Mouse (Mus musculus) intestine, embryonic 14.5 days (tissue): Measurements from ENCODE around the gene Tgif1. TPM values are rescaled to one million over a fixed set of nuclear protein-coding genes. Genes with fewer than 3 reads are reported as not detected.

Experiments
- ATAC-seq: fragments of 200-750 bp; cut with Nextera tagmentation; replicated peaks from 2 replicates; pipeline ENCODE4 v1.8.0; 2017; ENCODE audit warnings: low read depth, moderate number of reproducible peaks, moderate TSS enrichment, moderate library complexity; ENCODE audit not compliant: low FRiP score, low TSS enrichment
- DNase-seq: peaks from one replicate; pipeline ENCODE4 v3.0.0-alpha.2; 2018; ENCODE audit warnings: low spot score
- H3K27ac ChIP-seq: fragments of 300-500 bp; sonication (generic); 2 replicates; pipeline ENCODE4 v1.5.1; 2014; ENCODE audit warnings: low read depth, mild to moderate bottlenecking, control low read depth
- H3K27me3 ChIP-seq: fragments of 300-500 bp; sonication (generic); replicated peaks from 2 replicates; pipeline ENCODE4 v1.6.1; 2014; ENCODE audit warnings: low read length, control low read depth; ENCODE audit not compliant: control insufficient read depth, insufficient read depth
- H3K36me3 ChIP-seq: fragments of 300-500 bp; sonication (generic); 2 replicates; pipeline ENCODE4 v1.6.1; 2014; ENCODE audit warnings: low read length, control low read depth; ENCODE audit not compliant: control insufficient read depth, insufficient read depth
- H3K4me1 ChIP-seq: fragments of 300-500 bp; sonication (generic); replicated peaks from 2 replicates; pipeline ENCODE4 v1.6.1; 2014; ENCODE audit warnings: low read length, control low read depth, mixed read lengths; ENCODE audit not compliant: control insufficient read depth, insufficient read depth
- H3K4me2 ChIP-seq: fragments of 300-500 bp; sonication (generic); 2 replicates; pipeline ENCODE4 v1.6.1; 2014; ENCODE audit warnings: low read length
- H3K4me3 ChIP-seq: fragments of 300-500 bp; sonication (generic); 2 replicates; pipeline ENCODE4 v1.5.1; 2014; ENCODE audit warnings: low read depth, low read length, control low read depth, mixed read lengths
- H3K9ac ChIP-seq: fragments of 300-500 bp; sonication (generic); 2 replicates; pipeline ENCODE4 v1.6.1; 2014; ENCODE audit warnings: mild to moderate bottlenecking, low read length
- H3K9me3 ChIP-seq: fragments of 300-500 bp; sonication (generic); 2 replicates; pipeline ENCODE4 v1.6.1; 2016; ENCODE audit warnings: low read length, control low read depth; ENCODE audit not compliant: control insufficient read depth
- WGBS: fragments of 180-500 bp; shearing (Covaris S2); extraction: QIAGEN DNeasy Blood & Tissue Kit; methylation state at CpG from one replicate; pipeline ENCODE4 v1.1.7; 2014; 5-methylcytosine and 5-hydroxymethylcytosine counted together
- polyA plus RNA-seq: library from polyadenylated mRNA; unstranded; fragments of >200 nt; fragmentation: Nextera tagmentation; extraction: Ambion mirVana; gene quantifications from 2 replicates; pipeline ENCODE4 v1.2.1, GENCODE M21; 2014

Tgif1 gene
- polyA plus RNA-seq, 1 experiment from 2014 or later, result 56.1 TPM

DNA sequence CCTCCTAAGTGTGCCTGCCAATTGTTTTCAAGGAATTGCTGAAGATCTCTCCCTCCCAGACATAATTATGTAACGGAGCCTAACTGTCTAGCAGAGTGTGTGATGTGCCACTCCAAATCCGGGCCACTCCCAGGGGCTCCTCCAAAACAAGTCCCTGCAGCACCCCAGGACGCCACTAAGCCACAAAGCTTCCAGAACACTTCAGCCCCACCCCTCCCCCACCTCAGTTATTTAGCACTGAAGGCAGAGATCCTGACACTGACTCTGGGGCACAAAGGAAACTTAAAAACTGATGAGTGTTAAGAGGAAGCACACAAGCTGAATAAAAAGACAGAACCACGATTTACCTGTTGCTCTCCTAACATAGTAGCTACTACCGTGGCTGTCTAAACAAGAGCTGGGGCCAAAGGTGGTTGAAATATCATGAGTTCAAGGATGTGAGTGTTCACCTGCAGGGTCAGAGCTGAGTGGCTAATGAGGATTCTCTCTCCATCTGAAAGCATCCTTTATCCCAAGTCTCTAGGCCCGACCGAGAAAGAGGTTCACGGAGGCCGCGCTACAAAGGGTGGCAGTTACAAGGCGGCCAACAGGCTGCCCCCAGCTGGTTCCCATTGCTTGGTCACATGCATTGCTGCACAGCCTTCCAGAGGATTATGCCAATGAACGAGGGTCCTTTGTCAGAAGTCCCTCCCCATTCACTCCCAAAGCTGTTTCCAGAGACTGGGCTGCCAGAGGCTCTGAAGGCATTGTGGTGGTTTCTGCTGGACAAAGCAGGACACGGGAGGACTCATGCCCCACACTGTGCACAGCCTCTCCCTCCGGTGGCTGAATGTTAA, 19.0 kb upstream of the Tgif1 start:
- WGBS, result 31% methylated on average over 14 of the region's 14 CpGs
- no peaks in the 10 kb centered on the region for H3K36me3 ChIP-seq
- H3K9ac ChIP-seq, result no peak overlapping the region
- no peak overlapping the region for H3K4me3 ChIP-seq
- H3K27ac ChIP-seq, result no peak overlapping the region
- peak overlapping the region; percentile 49; the same call in 1 of the 2 replicates for H3K4me2 ChIP-seq
- DNase-seq, result no peak
- H3K27me3 ChIP-seq, result no peaks in the 10 kb centered on the region
- ATAC-seq, result no peak; the same call in 1 of the 2 replicates
- no peaks in the 10 kb centered on the region for H3K9me3 ChIP-seq
- peaks cover 5% of the 10 kb centered on the region; the same call in 1 of the 2 replicates for H3K4me1 ChIP-seq

- 57% methylated on average over 5 of the region's 5 CpGs for WGBS
- Histone ChIP-seq H3K27me3 (no peaks in the 10 kb centered on the region), H3K9ac (no peak overlapping the region), H3K4me2 (no peak overlapping the region), H3K27ac (no peak overlapping the region), H3K9me3 (no peaks in the 10 kb centered on the region), H3K4me1 (peaks cover 5% of the 10 kb centered on the region; the same call in 1 of the 2 replicates), H3K4me3 (no peak overlapping the region), H3K36me3 (no peaks in the 10 kb centered on the region)
- no peak for DNase-seq
- ATAC-seq, result no peak
Observed at GRCm38 (mm10) chr17:70871676-70872075, 18.3 kb upstream of the Tgif1 start.

DNA sequence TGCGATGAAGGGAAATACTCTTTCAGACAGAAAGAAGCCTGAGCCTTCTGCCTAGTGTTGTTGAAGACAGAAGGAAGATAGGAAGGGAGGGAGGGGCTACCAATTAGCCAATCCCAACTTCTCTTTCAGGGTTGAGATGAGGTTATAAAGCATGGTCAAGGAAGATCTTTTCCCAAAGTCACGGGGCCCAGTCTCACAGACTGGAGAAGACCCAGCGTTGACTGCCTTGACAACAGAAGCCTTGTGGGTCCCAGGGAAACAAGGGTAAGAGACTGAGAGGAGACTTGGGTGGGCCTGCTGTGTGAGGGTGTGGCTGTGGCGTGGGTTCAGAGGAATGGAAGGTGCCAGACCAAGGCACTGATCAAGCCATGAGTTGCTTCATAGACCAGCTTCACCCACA, 17.2 kb upstream of the Tgif1 start:
- no peak overlapping the region for H3K9ac ChIP-seq
- H3K4me3 ChIP-seq, result no peak overlapping the region
- H3K4me2 ChIP-seq, result no peak overlapping the region
- ATAC-seq, result no peak
- DNase-seq, result no peak
- H3K4me1 ChIP-seq, result peaks cover 5% of the 10 kb centered on the region; the same call in 1 of the 2 replicates
- no peak overlapping the region for H3K27ac ChIP-seq
- no peaks in the 10 kb centered on the region for H3K36me3 ChIP-seq
- H3K9me3 ChIP-seq, result no peaks in the 10 kb centered on the region
- no peaks in the 10 kb centered on the region for H3K27me3 ChIP-seq
- WGBS, result 93% methylated on average over 4 of the region's 4 CpGs

DNA sequence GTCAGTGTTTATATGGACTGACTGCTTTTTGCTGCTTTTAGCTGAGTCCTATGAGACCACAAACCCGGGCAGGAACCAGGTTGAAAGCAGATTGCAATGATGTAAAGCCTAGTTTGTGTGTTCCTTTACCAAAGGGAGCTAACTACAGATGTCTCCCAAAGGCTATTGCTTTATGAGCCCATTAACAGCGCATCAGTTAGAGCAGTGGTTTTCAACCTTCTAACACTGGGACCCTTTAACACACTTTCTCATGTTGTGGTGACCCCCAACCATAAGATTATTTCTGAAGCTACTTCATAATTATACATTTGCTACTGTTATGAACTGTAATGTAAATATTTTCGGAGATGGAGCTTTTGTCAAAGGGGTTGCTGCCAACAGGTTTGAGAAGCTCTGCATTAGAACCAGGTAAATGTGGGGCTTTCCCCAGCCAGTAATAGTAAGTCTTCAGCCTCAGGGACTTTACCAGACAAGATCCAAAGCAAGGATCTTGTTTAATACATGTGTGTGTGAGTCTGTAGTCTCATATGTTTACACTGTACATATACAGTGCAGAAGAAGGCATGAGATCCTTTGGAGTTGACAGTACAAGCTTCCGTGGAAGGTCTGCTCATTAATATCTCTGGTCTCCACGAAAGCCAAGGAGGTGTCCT, 15.4 kb upstream of the Tgif1 start:
- Histone ChIP-seq H3K4me3 (no peak overlapping the region), H3K9ac (no peak overlapping the region), H3K4me1 (peaks cover 5% of the 10 kb centered on the region; the same call in 1 of the 2 replicates), H3K36me3 (no peaks in the 10 kb centered on the region), H3K27ac (no peak overlapping the region), H3K4me2 (no peak overlapping the region), H3K27me3 (no peaks in the 10 kb centered on the region), H3K9me3 (no peaks in the 10 kb centered on the region)
- WGBS, result 72% methylated on average over 5 of the region's 5 CpGs
- no peak for DNase-seq
- no peak for ATAC-seq

GRCm38 (mm10) chr17:70866538-70867114, 13.3 kb upstream of the Tgif1 start:
- Histone ChIP-seq H3K27me3 (no peaks in the 10 kb centered on the region), H3K4me2 (no peak overlapping the region), H3K27ac (no peak overlapping the region), H3K4me1 (no peaks in the 10 kb centered on the region; the same call in 1 of the 2 replicates), H3K9ac (no peak overlapping the region), H3K9me3 (0 out of 2 replicates have a peak, but pooled peaks cover 4% of the 10 kb centered on the region), H3K36me3 (no peaks in the 10 kb centered on the region), H3K4me3 (no peak overlapping the region)
- WGBS, result 86% methylated on average over 6 of the region's 6 CpGs
- no peak for DNase-seq
- ATAC-seq, result no peak

- Histone ChIP-seq H3K9me3 (0 out of 2 replicates have a peak, but pooled peaks cover 4% of the 10 kb centered on the region), H3K4me3 (no peak overlapping the region), H3K27ac (no peak overlapping the region), H3K36me3 (no peaks in the 10 kb centered on the region), H3K27me3 (no peaks in the 10 kb centered on the region), H3K4me2 (no peak overlapping the region), H3K9ac (no peak overlapping the region), H3K4me1 (no peaks in the 10 kb centered on the region; the same call in 1 of the 2 replicates)
- ATAC-seq, result no peak
- DNase-seq, result no peak
- WGBS, result 84% methylated on average over 5 of the region's 5 CpGs
Observed at GRCm38 (mm10) chr17:70866029-70866428, 12.7 kb upstream of the Tgif1 start.

GRCm38 (mm10) chr17:70865060-70865604, 11.8 kb upstream of the Tgif1 start:
- 69% methylated on average over 10 of the region's 10 CpGs for WGBS
- Histone ChIP-seq H3K4me3 (no peak overlapping the region), H3K27me3 (no peaks in the 10 kb centered on the region), H3K9ac (no peak overlapping the region), H3K4me2 (no peak overlapping the region), H3K27ac (0 out of 2 replicates have a peak overlapping the region, but pooled peaks have one; percentile 22), H3K9me3 (0 out of 2 replicates have a peak, but pooled peaks cover 4% of the 10 kb centered on the region), H3K4me1 (no peaks in the 10 kb centered on the region; the same call in 1 of the 2 replicates), H3K36me3 (no peaks in the 10 kb centered on the region)
- DNase-seq (no peak), ATAC-seq (no peak)

DNA sequence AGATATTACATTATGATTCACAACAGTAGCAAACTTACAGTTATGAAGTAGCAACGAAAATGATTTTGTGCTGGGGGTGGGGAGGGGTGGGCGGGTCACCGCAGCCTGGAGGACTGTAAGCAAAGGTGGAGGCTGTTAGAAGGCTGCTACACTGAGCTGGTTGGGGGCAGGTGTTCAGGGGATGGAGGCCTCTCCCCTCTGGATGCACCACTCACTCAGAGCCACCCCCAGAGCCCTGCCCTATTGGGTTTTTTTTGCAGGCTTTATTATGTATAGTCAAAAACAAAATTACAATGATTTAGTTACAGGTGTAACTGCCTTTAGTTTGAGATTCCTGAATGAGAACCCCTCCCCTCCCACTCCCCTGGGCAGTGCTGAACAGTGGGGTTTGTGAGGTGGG, 11.3 kb upstream of the Tgif1 start:
- Histone ChIP-seq H3K9ac (no peak overlapping the region), H3K36me3 (no peaks in the 10 kb centered on the region), H3K27me3 (no peaks in the 10 kb centered on the region), H3K4me3 (no peak overlapping the region), H3K27ac (no peak overlapping the region), H3K4me1 (no peaks in the 10 kb centered on the region; the same call in 1 of the 2 replicates), H3K4me2 (no peak overlapping the region), H3K9me3 (0 out of 2 replicates have a peak, but pooled peaks cover 4% of the 10 kb centered on the region)
- no peak for ATAC-seq
- DNase-seq, result no peak
- WGBS, result 76% methylated on average over 3 of the region's 3 CpGs
